Mouse (Mus musculus): ENCODE data around the gene Kifc3.

GRCm38 (mm10) chr8:95084261-95084660 lies 118.4 kb downstream of the Kifc3 start:
- TF ChIP-seq CTCF (IDR thresholded peaks at IDR 0.05; ENCODE audit: low read depth, low read length) (no peak), POLR2A (IDR thresholded peaks at IDR 0.05; ENCODE audit: extremely low read depth, insufficient read depth, low read length) (no peak)

Measured in liver, adult 2 months (tissue).